Mouse (Mus musculus) gastrocnemius, adult 8-10 months (tissue): ENCODE data around the gene Dnaja1. TPM values are rescaled to one million over a fixed set of nuclear protein-coding genes. Genes with fewer than 3 reads are reported as not detected.
A peak's percentile ranks its signal among the peaks of the same experiment; 100 is the strongest.

Experiments
- DNase-seq, 2 experiments: peaks; one replicate each; pipeline ENCODE4 v3.0.0; 2022; ENCODE audit warnings: low spot score in 2 of 2
- microRNA-seq: library from miRNA; unstranded; fragments of <30 nt; microRNA quantifications from one replicate; pipeline ENCODE4 v1.2.0, GENCODE M21; 2022
- total RNA-seq, 4 experiments: library from RNA; stranded (reverse); gene quantifications; 2 replicates each; pipeline ENCODE4 v1.2.4; 2022

Gene Dnaja1
- total RNA-seq, 4 experiments from 2014 or later = 24.8 to 44.0 (median 28.5) TPM

GRCm38 (mm10) chr4:40735351-40735750 lies 13.4 kb downstream of the Dnaja1 start:
- DNase-seq = no peak

GRCm38 (mm10) chr4:40757157-40757779 lies 35.3 kb downstream of the Dnaja1 start:
- no peak for DNase-seq

- peak; percentile 95 to 96 for DNase-seq
Measured at GRCm38 (mm10) chr4:40757780-40758420, 36.0 kb downstream of the Dnaja1 start, which contains the start of gene Smu1. TSS of gene Smu1 (minus strand) at chr4:40757923.

GRCm38 (mm10) chr4:40759876-40760275 lies 37.9 kb downstream of the Dnaja1 start:
- no peak for DNase-seq

GRCm38 (mm10) chr4:40774279-40775259 lies 52.6 kb downstream of the Dnaja1 start:
- peak; percentile 53 to 57 for DNase-seq

- DNase-seq = no peak
Measured at GRCm38 (mm10) chr4:40776416-40776815, 54.5 kb downstream of the Dnaja1 start.

- DNase-seq = no peak
Measured at GRCm38 (mm10) chr4:40777116-40777515, 55.2 kb downstream of the Dnaja1 start.

GRCm38 (mm10) chr4:40778656-40779055 lies 56.7 kb downstream of the Dnaja1 start:
- no peak for DNase-seq

GRCm38 (mm10) chr4:40781143-40781542 lies 59.2 kb downstream of the Dnaja1 start:
- DNase-seq = no peak

GRCm38 (mm10) chr4:40781797-40782495 lies 60.0 kb downstream of the Dnaja1 start:
- no peak for DNase-seq

- no peak for DNase-seq
Measured at GRCm38 (mm10) chr4:40783049-40783448, 61.1 kb downstream of the Dnaja1 start.

GRCm38 (mm10) chr4:40784556-40785169 lies 62.7 kb downstream of the Dnaja1 start:
- DNase-seq = peak; percentile 53 to 77

GRCm38 (mm10) chr4:40785620-40786166 lies 63.7 kb downstream of the Dnaja1 start:
- DNase-seq = no peak

GRCm38 (mm10) chr4:40786578-40786977 lies 64.6 kb downstream of the Dnaja1 start:
- no peak for DNase-seq

Small RNAs within 50 kb of the gene (microRNA-seq; reads per million reads assigned to microRNA genes)
- gene Mir207 = not detected

Other genes starting within 250 kb of the Dnaja1 start
- not detected for gene Tmem215, start 250.0 kb upstream of the Dnaja1 start, total RNA-seq
- gene Aptx, start 19.0 kb upstream of the Dnaja1 start, total RNA-seq = 10 to 100 TPM; 13.3 to 18.5 (median 16.2) TPM
- 10 to 100 TPM; 28.7 to 33.9 (median 32.7) TPM for gene Smu1, start 35.8 kb downstream of the Dnaja1 start, total RNA-seq
- gene B4galt1, start 131.9 kb downstream of the Dnaja1 start, total RNA-seq = 10 to 100 TPM; 22.3 to 27.7 (median 23.7) TPM
- gene Spink4, start 197.9 kb downstream of the Dnaja1 start, total RNA-seq = not detected
- gene Bag1, start 226.1 kb downstream of the Dnaja1 start, total RNA-seq = 100 to 1,000 TPM; 229 to 241 (median 229) TPM
- gene Chmp5, start 226.3 kb downstream of the Dnaja1 start, total RNA-seq = 10 to 100 TPM; 20.6 to 21.7 (median 21.3) TPM
- 10 to 100 TPM; 19.9 to 22.8 (median 22.3) TPM for gene Nfx1, start 248.8 kb downstream of the Dnaja1 start, total RNA-seq